Mouse (Mus musculus): Measurements from ENCODE around the gene Pcbp2.

The Pcbp2 gene

DNA sequence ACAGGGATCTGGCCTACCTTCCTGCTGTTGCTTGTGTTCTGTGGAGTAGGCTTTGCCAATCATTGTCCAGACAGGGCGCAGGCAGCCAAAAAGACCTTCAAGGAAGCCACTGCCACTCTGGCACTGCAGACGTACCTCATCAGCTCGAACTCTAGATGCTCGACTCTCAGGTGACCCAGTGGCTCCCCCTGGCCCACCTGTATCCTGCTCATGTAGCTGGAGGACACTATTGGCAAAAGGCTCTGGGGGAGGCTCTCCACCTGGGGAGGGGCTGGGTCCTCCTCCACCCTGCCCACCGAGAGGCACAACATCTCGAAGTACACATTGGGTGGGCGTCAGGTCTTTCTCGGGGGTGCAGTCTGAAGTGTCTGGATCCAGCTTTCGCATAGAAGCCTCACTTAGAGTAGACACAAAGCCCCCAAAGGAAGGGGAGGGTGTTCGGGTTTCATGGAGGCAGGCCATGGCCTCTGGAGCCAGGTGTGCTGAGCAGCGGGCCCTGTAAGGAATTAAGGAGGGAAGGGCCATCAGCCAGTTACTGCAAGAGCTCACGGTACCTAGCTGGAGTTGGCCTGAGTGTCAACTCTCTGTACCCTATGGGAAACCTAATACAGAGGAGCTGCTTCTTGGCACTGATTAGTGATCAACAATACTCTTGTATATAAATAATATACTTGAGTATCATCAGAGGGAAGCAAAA, 34.9 kb downstream of the Pcbp2 start:
- no peak for ATAC-seq (ENCODE audit: insufficient number of reproducible peaks, low FRiP score, low TSS enrichment)

DNA sequence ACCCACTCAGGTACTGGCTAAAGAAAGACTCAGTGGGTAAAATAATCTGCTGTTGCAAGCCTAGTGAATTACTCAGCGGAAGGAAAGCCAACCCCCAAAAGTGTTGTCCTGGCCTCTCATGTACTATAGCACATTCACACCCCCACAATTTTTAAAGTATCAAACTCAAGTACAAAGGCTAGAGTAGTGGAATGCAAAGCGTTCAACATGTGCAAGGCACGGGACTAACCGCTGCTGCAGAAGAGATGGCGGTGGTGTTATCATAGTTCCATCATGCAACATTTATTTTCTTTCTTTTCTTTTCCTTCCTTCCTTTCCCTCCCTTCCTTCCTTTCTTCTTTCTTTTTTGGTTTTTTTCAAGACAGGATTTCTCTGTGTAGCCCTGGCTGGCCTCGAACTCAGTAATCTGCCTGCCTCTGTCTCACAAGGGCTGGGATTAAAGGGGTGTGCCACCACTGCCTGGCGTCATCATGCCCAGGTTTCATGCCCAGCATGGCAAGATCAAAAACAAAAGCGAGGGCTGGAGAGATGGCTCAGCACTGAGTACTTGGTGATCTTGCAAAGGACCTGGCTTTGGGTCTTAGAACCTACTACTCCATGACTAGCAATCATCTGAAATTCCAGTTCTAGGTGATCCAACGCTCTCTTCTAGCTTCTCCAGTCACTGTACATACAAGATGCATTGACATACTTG, 35.6 kb downstream of the Pcbp2 start:
- ATAC-seq (ENCODE audit: insufficient number of reproducible peaks, low FRiP score, low TSS enrichment) = no peak

DNA sequence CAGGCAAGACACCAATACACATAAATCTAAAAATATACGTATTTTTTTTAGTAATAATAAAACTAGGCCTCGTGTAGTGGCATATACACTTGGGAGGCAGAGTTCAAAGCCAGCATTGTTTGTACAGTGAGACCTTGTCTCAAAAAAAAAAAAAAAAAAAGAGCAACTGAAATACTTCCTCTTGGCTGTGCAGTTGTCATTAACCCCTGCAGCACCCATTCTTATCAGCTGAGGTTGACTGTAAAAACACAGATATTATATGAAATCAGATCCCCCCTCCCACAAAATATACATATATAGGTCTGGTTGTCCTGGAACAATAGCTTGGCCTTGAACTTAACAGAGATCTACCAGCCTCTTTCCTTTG, 36.1 kb downstream of the Pcbp2 start:
- no peak for ATAC-seq (ENCODE audit: insufficient number of reproducible peaks, low FRiP score, low TSS enrichment)

DNA sequence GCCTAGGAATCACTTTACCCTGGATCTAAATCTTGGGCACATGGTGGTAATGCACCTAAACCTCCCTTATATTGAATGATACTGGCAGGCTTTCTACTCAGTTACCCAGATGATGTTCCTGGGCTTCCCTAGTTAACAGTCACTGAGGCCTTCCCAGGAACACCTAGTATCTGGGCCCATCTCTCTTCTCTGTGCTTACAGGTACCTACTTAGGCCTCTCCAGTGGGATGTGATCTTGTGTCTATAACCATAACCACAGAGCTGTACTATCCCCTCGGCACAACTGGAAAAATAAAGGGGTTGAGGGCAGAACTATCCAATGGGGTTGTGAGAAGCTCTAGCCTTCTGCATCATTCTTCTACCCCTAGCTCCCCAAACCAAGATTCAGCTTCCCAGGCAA, 36.5 kb downstream of the Pcbp2 start:
- ATAC-seq (ENCODE audit: insufficient number of reproducible peaks, low FRiP score, low TSS enrichment) = no peak

DNA sequence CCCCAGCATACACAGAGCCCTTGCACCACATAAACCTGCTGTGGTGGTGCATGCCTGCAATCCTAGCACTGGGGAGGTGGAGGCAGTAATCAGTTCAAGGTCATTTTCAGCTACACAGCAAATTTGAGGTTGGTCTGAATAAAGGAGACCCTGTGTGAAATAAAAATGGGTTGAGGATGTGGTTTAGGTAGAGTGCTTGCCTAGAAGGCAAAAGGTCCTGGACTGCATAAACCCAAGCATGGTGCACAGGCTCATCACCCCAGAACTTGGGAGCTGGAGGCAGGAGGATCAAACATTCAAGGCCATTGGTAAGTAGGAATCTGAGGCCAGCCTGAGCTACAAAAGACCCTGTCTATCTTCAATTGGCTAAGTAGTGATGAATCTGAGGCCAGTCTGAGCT, 37.2 kb downstream of the Pcbp2 start:
- no peak for ATAC-seq (ENCODE audit: insufficient number of reproducible peaks, low FRiP score, low TSS enrichment)

DNA sequence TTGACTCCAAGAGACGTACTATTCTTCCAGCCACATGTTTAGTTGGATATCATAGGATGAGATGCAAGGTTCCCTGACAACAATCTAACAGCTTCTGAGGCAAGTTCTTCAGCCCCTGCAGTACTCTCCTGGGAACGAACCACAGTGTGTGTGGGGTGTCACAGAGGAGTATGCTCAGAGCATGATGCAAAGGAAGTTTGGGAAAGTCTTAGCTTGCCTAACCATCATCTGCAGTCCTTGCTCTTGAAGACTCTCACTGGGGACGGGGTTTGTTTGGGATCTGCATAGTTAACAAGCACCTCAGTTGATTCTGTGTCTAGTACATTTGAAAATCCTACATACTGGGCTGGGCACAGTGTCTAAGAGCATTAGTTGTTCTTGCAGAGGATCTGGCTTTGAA, 38.0 kb downstream of the Pcbp2 start:
- ATAC-seq (ENCODE audit: insufficient number of reproducible peaks, low FRiP score, low TSS enrichment) = no peak

DNA sequence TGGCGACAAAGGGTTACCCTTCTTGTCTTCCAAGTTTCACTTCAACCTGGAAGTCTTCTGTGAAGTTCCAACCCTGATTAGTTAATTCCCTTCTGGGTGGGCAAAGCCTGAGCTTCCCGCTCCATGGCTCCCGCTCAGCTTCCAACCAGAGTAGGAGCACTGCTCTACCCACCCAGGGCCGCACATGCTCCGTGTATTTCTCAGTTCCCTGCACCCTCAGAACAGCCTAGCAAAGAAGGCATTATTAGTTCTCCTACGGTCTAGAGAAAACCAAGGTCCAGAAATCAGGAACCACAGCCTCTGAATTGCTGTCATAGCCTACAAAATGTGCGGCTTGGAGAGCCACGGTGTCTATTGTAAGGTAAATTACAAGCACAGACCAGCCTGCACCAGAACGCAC, 39.8 kb downstream of the Pcbp2 start:
- 0 out of 2 replicates have a peak, but pooled peaks have one; percentile 11 for ATAC-seq (ENCODE audit: insufficient number of reproducible peaks, low FRiP score, low TSS enrichment)

DNA sequence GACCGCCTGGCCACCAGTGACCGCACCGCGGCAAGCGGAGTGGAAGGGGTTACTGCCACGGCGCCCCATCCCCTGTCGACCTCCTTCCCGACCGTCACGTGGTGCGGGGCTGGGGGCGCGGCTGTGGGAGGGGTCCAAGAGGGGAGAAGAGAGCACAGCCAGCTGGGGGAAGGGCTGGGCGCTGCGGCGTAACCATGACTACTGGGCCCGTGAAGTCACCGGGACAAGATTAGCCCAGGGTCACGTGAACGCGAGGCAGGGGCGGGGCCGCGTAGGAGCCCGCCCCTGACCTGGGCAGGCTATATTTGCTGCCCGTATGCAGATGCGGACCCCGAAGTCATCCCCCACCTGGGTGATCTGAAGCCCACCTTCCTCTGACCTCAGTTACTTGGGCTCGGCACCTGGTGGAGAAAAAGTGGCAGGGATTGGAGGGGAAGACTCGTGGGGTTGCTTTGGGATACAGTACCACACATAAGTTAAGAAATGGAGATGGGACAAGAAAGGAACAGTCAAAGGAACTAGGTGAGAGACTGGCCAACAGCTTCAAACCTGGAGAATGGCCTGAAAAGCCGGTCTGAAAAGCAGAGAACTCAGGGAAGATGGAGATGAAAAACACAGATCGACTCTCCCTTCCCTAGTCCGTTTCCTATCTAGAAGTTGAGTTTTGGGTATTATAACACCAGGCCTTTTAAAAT, 40.4 kb downstream of the Pcbp2 start:
- peak; percentile 72 for ATAC-seq (ENCODE audit: insufficient number of reproducible peaks, low FRiP score, low TSS enrichment)

DNA sequence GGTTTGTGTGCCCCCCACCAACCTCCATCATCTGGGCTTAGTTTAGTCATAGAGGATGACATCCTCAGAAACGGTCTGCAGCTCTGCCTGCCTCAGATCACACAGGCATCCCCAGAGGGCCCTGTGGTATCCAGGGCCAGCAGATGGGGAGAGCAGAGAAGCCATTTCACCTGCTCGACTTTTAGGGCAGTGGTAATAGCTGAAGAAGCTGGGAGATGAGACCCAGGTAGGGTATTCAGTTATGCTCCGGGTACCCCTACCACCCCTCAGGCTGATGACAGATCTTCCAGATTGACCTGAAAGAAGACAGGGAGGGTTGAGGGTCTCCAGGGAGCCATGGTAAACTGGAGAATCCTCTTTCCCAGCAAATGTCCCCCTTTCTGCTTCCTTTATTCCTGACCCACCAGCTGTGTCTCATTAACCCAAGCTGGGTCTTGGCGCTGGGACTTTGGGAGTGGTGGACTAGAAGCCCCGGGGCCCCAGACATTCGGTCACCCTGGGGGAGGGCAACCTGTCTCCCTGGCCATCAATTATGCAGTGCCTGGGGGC, 41.0 kb downstream of the Pcbp2 start:
- no peak for ATAC-seq (ENCODE audit: insufficient number of reproducible peaks, low FRiP score, low TSS enrichment)

DNA sequence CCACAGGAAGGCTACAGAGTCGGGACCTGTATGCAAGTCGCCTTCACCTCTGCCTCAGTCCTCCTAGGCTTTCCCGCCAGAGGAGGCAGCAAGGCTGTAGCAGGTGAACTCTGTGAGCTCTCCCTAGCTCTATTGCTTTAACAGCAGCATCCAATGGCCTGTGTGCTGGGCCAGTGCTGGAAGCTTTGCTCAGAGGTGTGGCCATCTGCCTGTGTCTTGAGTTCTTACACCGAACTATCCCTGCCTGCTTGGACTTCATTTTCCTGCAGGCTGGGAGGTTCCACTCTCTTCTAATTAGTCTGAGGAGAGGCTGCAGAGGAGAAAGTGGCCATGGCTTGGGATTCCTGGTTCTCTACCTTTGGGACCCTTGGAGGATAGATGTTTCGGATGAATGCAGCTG, 41.7 kb downstream of the Pcbp2 start:
- no peak for ATAC-seq (ENCODE audit: insufficient number of reproducible peaks, low FRiP score, low TSS enrichment)

DNA sequence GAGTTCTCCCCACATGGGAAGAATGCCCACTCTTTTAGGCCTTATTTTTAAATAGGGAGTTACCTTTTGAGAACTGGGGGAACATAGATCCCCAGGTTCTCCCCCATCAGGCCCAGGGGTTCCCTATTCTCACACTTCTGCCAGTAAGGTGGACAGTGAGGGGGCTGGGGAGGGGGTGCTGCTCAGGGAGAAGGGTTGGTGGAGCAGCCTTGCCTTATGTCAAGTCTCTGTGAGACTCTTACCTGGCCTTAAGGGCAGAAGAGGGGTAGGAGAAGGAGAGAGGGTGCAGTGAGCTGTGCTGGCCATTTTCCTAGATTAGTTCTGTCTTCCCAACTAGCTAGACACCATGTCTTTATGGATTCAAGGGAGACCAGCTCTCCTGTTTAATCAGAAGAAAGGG, 42.1 kb downstream of the Pcbp2 start:
- no peak for ATAC-seq (ENCODE audit: insufficient number of reproducible peaks, low FRiP score, low TSS enrichment)

DNA sequence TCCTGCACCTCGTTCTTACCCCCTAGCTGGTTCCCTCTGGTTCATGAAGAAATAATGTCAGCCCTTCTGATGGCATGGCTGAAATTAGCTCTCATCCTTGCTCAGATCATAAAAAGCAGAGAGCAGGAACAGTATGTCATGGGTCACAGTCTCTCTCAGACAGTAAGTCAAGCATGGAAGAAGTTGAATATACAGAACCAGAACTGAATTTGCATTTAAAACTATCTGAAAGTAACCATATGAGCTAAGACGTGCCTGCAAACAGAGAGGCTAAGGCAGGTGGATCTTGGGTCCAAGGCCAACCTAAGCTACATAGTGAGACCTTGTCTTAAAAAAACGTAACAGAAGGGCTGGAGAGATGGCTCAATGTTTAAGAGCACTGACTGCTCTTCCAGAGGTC, 42.7 kb downstream of the Pcbp2 start:
- no peak for ATAC-seq (ENCODE audit: insufficient number of reproducible peaks, low FRiP score, low TSS enrichment)

DNA sequence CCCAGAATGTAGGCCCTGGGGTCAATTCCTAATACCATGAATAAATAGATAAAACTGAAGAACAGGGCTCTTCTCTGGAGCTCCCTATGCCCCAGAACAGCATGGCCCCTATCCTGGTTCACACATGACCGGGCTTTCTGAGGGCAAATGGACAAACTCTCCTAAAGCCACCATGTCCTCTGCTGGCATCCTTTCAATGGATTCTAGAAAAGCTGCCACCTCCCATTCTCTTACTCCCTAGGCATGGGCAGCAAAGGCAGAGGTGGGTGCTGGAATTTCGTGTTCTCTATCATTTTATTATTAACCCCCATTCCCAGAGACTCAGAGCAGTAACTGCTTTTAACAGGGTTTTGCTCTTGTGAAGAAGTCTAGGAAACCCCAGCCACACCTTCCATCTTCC, 44.9 kb downstream of the Pcbp2 start:
- no peak for ATAC-seq (ENCODE audit: insufficient number of reproducible peaks, low FRiP score, low TSS enrichment)

DNA sequence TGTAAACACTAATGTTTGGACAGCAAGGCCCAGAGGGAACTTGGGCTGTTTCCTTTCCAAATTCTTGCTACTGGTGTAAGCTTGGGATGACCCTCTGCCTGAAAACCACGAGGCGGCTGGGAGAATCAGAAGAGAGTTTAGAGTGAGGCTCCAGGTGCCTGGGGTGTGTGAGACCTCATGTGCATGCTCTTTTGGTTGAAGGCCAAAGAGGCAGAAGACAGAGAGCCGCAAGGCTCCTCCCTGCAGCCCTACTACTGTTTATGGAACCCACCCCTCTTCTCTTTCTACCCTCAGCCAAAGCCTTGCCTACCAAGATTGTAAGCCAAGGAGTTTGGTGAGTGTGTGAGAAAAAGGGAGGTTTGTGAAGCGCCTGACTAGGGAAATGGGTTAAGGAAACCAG, 45.5 kb downstream of the Pcbp2 start:
- ATAC-seq (ENCODE audit: insufficient number of reproducible peaks, low FRiP score, low TSS enrichment) = no peak

DNA sequence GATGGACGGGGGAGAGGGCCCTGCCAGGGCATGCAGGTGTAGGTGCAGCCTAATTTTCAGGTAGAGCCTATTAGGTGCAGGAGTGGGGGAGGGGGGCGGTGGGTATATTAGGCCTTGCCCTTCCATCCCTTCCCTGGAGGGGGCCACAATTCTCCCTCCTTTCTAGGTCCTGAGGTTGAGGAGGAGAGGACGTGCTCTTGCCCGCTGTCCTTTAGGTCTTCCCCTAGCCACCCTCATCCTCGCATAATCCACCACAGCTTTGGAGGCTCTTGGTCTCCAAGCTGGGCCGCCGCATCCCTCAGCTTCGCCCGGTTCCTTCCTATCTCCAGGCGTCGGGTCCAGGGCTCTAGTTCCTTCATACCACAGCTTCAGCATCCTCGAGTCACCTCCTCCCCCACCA, 46.0 kb downstream of the Pcbp2 start:
- ATAC-seq (ENCODE audit: insufficient number of reproducible peaks, low FRiP score, low TSS enrichment) = no peak

DNA sequence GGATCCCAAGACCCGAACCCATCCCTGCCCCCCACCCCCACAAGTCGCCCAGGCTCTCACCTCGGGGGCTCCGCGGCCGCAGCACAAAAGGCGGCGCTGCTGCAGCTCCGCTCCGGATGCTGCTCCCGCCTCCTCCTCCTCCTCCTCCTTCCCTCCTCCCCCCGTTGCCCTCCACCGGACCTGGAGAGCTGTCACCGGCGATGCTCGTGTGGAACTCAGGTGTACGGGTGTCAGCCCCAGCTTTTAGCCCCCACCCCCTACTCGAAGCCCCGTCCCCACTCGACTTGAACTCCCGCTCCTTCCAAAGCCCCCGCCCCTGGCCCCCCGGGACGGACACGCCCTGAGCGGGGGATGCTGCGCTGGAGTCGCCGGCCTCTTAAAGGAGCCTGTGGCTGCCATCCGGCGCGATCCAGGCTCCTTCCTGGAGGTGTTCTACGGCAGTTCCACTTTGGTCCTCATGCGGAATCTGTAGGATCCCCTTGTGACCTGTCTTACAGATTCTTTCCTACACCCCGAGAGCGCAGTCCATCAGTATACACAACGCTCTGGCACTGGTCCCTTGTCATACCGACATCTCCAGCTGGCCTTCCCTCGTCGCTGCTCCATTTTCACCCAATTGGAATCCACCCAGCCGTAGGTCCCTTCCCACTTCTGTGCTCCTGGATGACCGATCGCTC, 46.5 kb downstream of the Pcbp2 start, which contains the start of gene Map3k12:
Gene Map3k12, minus strand, starts transcription at position 337 of the 677 bp plus-strand sequence.
- ATAC-seq (ENCODE audit: insufficient number of reproducible peaks, low FRiP score, low TSS enrichment) = peak; percentile 11; the same call in 1 of the 2 replicates

DNA sequence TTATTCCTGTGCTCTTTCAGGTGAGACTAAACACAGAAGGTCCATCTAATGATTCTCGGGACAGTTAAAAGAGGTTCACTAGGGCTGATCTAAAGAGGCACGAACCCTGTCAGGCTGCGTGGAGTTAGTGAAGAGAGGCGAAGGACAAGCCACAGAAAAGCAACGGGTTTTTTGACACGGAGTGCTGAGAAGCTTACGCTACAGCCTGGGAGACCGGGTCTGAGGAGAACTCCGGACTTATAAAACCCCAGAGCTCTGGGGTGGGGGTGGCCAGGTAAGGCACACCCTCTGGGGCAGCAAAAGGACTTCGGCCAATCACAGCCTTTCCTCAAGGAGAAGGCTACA, 47.3 kb downstream of the Pcbp2 start:
- ATAC-seq (ENCODE audit: insufficient number of reproducible peaks, low FRiP score, low TSS enrichment) = no peak

DNA sequence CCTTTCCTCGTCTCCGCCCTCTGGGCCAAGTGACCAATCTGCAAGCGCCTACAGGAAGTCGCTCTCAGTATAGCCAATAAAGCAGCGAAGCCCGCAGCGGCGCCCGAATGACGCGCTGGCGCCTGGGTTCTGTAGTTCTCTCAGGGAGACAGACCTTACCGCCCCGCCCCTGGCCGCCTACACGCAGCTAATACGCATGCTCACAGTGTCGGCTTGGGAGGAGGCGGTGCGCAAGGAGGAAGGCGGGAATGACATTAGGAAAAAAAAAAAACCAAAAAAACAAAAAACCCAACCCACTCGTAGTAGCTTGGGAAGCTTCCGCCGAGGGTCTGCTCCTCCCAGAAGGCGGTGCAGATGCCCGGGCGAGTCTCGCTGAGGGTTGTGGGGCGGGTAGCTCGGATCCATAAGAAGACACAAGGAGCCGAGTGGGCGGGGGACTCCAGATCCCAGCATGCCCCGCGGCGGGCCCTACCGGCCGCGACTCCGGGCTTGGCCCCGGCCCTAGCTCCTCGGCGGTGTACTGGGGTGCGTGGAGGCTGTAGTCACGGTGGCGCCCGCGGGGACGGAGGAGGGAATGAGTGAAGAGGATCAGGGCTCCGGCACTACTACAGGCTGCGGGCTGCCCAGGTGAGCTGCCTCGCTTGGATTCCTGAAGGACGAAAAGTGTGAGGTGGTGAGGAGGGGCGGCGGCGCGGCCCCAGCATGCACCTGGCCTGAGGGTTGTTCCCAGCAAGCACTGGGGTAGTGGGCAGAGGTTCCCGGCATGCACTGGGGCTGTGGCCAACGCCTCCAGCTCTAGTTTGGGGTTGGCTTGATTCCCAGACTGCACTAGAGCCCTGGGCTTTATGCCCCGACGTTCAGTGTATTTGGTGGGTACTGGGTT, 47.9 kb downstream of the Pcbp2 start, which contains the start of gene Tarbp2:
Gene Tarbp2, plus strand, starts transcription at position 217 of the 883 bp plus-strand sequence.
- peak; percentile 88 for ATAC-seq (ENCODE audit: insufficient number of reproducible peaks, low FRiP score, low TSS enrichment)

DNA sequence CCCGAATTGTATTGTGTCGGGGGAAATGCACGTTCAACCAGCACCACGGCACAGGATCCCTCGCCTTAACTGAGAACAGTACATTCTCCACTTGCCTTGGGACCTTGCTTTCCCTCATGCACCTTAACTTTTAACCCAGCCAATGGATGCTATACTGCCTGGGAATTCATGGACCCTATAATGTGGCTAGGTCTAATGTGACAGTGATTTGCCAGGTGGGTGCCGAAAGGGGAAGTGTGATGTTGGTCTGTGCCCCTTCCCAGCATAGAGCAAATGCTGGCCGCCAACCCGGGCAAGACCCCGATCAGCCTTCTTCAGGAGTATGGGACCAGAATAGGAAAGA, 48.5 kb downstream of the Pcbp2 start:
- ATAC-seq (ENCODE audit: insufficient number of reproducible peaks, low FRiP score, low TSS enrichment) = no peak
